Comparison of ENCODE assay signal across 18 mouse cellular contexts in genomic region chr9:44580085-44580484, GRCm38 (mm10). TPM values are rescaled to one million over a fixed set of nuclear protein-coding genes. Genes with fewer than 3 reads are reported as not detected.
A peak's percentile ranks its signal among the peaks of the same experiment; 100 is the strongest.
DNase-seq lines count a peak whose midpoint lies in the region; ATAC-seq and TF ChIP-seq lines count a peak whose summit lies in the region.
"Had no signal": no experiment of that assay in that cellular context is flagged by ENCODE, and none has a peak within 500 bp of the region (broad histone marks: within the 10 kb centered on the region; RNA-seq: fewer than 3 reads in every experiment).

No protein-coding gene starts in this region.

- 49% methylated on average over 5 of the region's 5 CpGs for WGBS in heart, embryonic 12.5 days
- 68% methylated on average over 5 of the region's 5 CpGs for WGBS in heart, embryonic 10.5 days
- WGBS in liver, embryonic 16.5 days (ENCODE audit: insufficient replicate concordance), result 23% methylated on average over 5 of the region's 5 CpGs
- WGBS in forebrain, embryonic 11.5 days, result 92% methylated on average over 5 of the region's 5 CpGs

- TF ChIP-seq CTCF in MEL (IDR thresholded peaks at IDR 0.05 in 2 of 3, conservative IDR thresholded peaks at IDR 0.05 in 1 of 3; ENCODE audit: control insufficient read depth in 1 of 3, insufficient read depth in 1 of 3, low read depth in 2 of 3, low read length in 3 of 3, poor library complexity in 1 of 3, severe bottlenecking in 1 of 3), result no peak

- H3K9me3 ChIP-seq in heart, embryonic 12.5 days (replicated peaks), result peaks cover 9% of the 10 kb centered on the region; the same call in 1 of the 2 replicates
- no peaks in the 10 kb centered on the region for H3K9me3 ChIP-seq in heart, embryonic 10.5 days
- H3K9me3 ChIP-seq in MEL (replicated peaks; ENCODE audit: insufficient read depth, low read length), result no peaks in the 10 kb centered on the region
- peaks cover 10% of the 10 kb centered on the region; the same call in 1 of the 2 replicates for H3K9me3 ChIP-seq in liver, embryonic 16.5 days (replicated peaks; ENCODE audit: control insufficient read depth, low read length)
- H3K9me3 ChIP-seq in forebrain, embryonic 11.5 days (ENCODE audit: control insufficient read depth, low read length), result peaks cover 5% of the 10 kb centered on the region; the same call in 1 of the 2 replicates
- H3K9me3 ChIP-seq: neural tube, embryonic 13.5 days had no signal

- no peak overlapping the region for H3K27ac ChIP-seq in heart, embryonic 12.5 days (ENCODE audit: poor library complexity, severe bottlenecking)
- H3K27ac ChIP-seq in heart, embryonic 10.5 days, result no peak overlapping the region
- H3K27ac ChIP-seq in MEL (ENCODE audit: control insufficient read depth, low read depth, low read length), result peak overlapping the region; percentile 29; the same call in 1 of the 2 replicates
- peak overlapping the region; percentile 81 for H3K27ac ChIP-seq in liver, embryonic 16.5 days (ENCODE audit: low read length)
- H3K27ac ChIP-seq in forebrain, embryonic 11.5 days (ENCODE audit: low read depth, low read length), result no peak overlapping the region
- H3K27ac ChIP-seq: embryonic facial prominence, embryonic 13.5 days; forebrain, embryonic 12.5 days; hindbrain, postnatal 0 days; limb, embryonic 10.5 days; midbrain, embryonic 10.5 days; neural tube, embryonic 13.5 days had no signal

- TF ChIP-seq RAD21 in MEL (IDR thresholded peaks at IDR 0.05; ENCODE audit: low read depth, low read length), result no peak

- peak; percentile 55 to 75; a peak in 3 of 4 replicates for TF ChIP-seq EP300 in MEL (IDR thresholded peaks at IDR 0.05; ENCODE audit: low read depth in 1 of 2, low read length in 2 of 2)

- intact Hi-C loops in left cerebral cortex, postnatal 14 days (cut with DNase I), result loop anchor here (5.0 kb wide), 1 partner anchor 58 kb away; no protein-coding TSS in a partner anchor

- TF ChIP-seq POLR2A in MEL (IDR thresholded peaks at IDR 0.05; ENCODE audit: control insufficient read depth in 1 of 2, insufficient read depth in 1 of 2, low read depth in 1 of 2, low read length in 2 of 2, poor library complexity in 1 of 2), result no peak

- H3K9ac ChIP-seq in heart, embryonic 12.5 days, result no peak overlapping the region
- H3K9ac ChIP-seq in MEL (ENCODE audit: control insufficient read depth, low read depth, low read length, poor library complexity, severe bottlenecking), result no peak overlapping the region
- peak overlapping the region; percentile 26 for H3K9ac ChIP-seq in liver, embryonic 16.5 days (ENCODE audit: low read depth, low read length)
- no peak overlapping the region for H3K9ac ChIP-seq in forebrain, embryonic 11.5 days (ENCODE audit: low read length)
- H3K9ac ChIP-seq: embryonic facial prominence, embryonic 13.5 days; forebrain, embryonic 12.5 days; neural tube, embryonic 13.5 days had no signal

- peaks cover 10% of the 10 kb centered on the region for H3K4me1 ChIP-seq in heart, embryonic 12.5 days (replicated peaks)
- peaks cover 12% of the 10 kb centered on the region for H3K4me1 ChIP-seq in heart, embryonic 10.5 days
- H3K4me1 ChIP-seq in MEL (ENCODE audit: control insufficient read depth in 1 of 2, insufficient read depth in 2 of 2, low read length in 2 of 2), result peaks cover 5 to 11% of the 10 kb centered on the region in 2 experiments; a peak in 3 of 4 replicates
- peaks cover 25% of the 10 kb centered on the region for H3K4me1 ChIP-seq in liver, embryonic 16.5 days (ENCODE audit: control insufficient read depth, low read depth, low read length)
- no peaks in the 10 kb centered on the region for H3K4me1 ChIP-seq in forebrain, embryonic 11.5 days (replicated peaks; ENCODE audit: control insufficient read depth, insufficient read depth, low read length)
- H3K4me1 ChIP-seq: embryonic facial prominence, embryonic 13.5 days; forebrain, embryonic 12.5 days; midbrain, embryonic 10.5 days; neural tube, embryonic 13.5 days had no signal

- H3K79me2 ChIP-seq in MEL (ENCODE audit: control insufficient read depth, insufficient read depth, low read length, poor library complexity), result no peaks in the 10 kb centered on the region

- no peaks in the 10 kb centered on the region for H3K27me3 ChIP-seq in heart, embryonic 12.5 days (replicated peaks)
- no peaks in the 10 kb centered on the region for H3K27me3 ChIP-seq in heart, embryonic 10.5 days (ENCODE audit: insufficient read depth, poor library complexity, severe bottlenecking)
- H3K27me3 ChIP-seq in MEL (ENCODE audit: control insufficient read depth in 1 of 2, insufficient read depth in 2 of 2, low read length in 2 of 2), result no peaks in the 10 kb centered on the region
- H3K27me3 ChIP-seq in liver, embryonic 16.5 days (ENCODE audit: control insufficient read depth, insufficient read depth, low read depth, low read length), result no peaks in the 10 kb centered on the region
- H3K27me3 ChIP-seq in forebrain, embryonic 11.5 days (ENCODE audit: control insufficient read depth, insufficient read depth, low read length), result no peaks in the 10 kb centered on the region
- H3K27me3 ChIP-seq: embryonic facial prominence, embryonic 13.5 days; forebrain, embryonic 12.5 days; neural tube, embryonic 13.5 days had no signal

- H3K36me3 ChIP-seq in heart, embryonic 12.5 days, result no peaks in the 10 kb centered on the region
- no peaks in the 10 kb centered on the region for H3K36me3 ChIP-seq in heart, embryonic 10.5 days
- peaks cover 0 to 12% of the 10 kb centered on the region in 2 experiments; a peak in 2 of 4 replicates for H3K36me3 ChIP-seq in MEL (ENCODE audit: control insufficient read depth in 1 of 2, insufficient read depth in 2 of 2, low read length in 2 of 2)
- no peaks in the 10 kb centered on the region for H3K36me3 ChIP-seq in liver, embryonic 16.5 days (ENCODE audit: control insufficient read depth, insufficient read depth)
- no peaks in the 10 kb centered on the region for H3K36me3 ChIP-seq in forebrain, embryonic 11.5 days (ENCODE audit: control insufficient read depth, insufficient read depth, low read length)
- H3K36me3 ChIP-seq: embryonic facial prominence, embryonic 13.5 days; forebrain, embryonic 12.5 days; limb, embryonic 10.5 days; midbrain, embryonic 10.5 days; neural tube, embryonic 13.5 days had no signal

- no peak overlapping the region for H3K4me3 ChIP-seq in heart, embryonic 12.5 days
- H3K4me3 ChIP-seq in heart, embryonic 10.5 days, result no peak overlapping the region
- no peak overlapping the region; a peak in 1 of 4 replicates for H3K4me3 ChIP-seq in MEL (ENCODE audit: control insufficient read depth in 1 of 2, insufficient read depth in 1 of 2, low read depth in 2 of 2, low read length in 2 of 2)
- H3K4me3 ChIP-seq in liver, embryonic 16.5 days (ENCODE audit: low read depth, low read length), result peak overlapping the region; percentile 43
- no peak overlapping the region for H3K4me3 ChIP-seq in forebrain, embryonic 11.5 days (ENCODE audit: low read depth, low read length)
- H3K4me3 ChIP-seq: embryonic facial prominence, embryonic 13.5 days; forebrain, embryonic 12.5 days; limb, embryonic 10.5 days; midbrain, embryonic 10.5 days; neural tube, embryonic 13.5 days had no signal

- DNase-seq in heart, embryonic 10.5 days (ENCODE audit: low spot score), result no peak
- peak; percentile 69 for DNase-seq in MEL (ENCODE audit: low read depth, low spot score)
- no peak for DNase-seq in forebrain, embryonic 11.5 days (ENCODE audit: low spot score)
- no peak for DNase-seq in left cerebral cortex, postnatal 14 days (ENCODE audit: low spot score in 2 of 2)
- no peak for DNase-seq in cerebellum, adult 9-11 months
- DNase-seq: adrenal gland, adult 2 months; cerebellum, adult 18-20 months; gastrocnemius, postnatal 36 days; right cerebral cortex, postnatal 14 days had no signal

- no peak for ATAC-seq in heart, embryonic 12.5 days (ENCODE audit: insufficient number of reproducible peaks, low FRiP score)
- ATAC-seq in erythroid progenitor cell, adult 5-6 weeks (replicated peaks; ENCODE audit: low FRiP score, poor library complexity, severe bottlenecking), result peak; percentile 91
- ATAC-seq in liver, embryonic 16.5 days (ENCODE audit: low read depth), result peak; percentile 94
- ATAC-seq in forebrain, embryonic 11.5 days (replicated peaks; ENCODE audit: low FRiP score), result no peak
- ATAC-seq: hindbrain, postnatal 0 days had no signal

- H3K4me2 ChIP-seq in heart, embryonic 12.5 days, result 0 out of 2 replicates have a peak overlapping the region, but pooled peaks have one; percentile 43
- peak overlapping the region; percentile 64 for H3K4me2 ChIP-seq in liver, embryonic 16.5 days (ENCODE audit: low read depth, low read length)
- H3K4me2 ChIP-seq in forebrain, embryonic 11.5 days (ENCODE audit: low read depth, low read length, severe bottlenecking), result no peak overlapping the region
- H3K4me2 ChIP-seq: forebrain, embryonic 12.5 days; neural tube, embryonic 13.5 days had no signal

TF ChIP-seq in MEL, 35 proteins besides CTCF, POLR2A, EP300 and RAD21 (continues in another document):
- TF ChIP-seq HCFC1 (IDR thresholded peaks at IDR 0.05; ENCODE audit: low read depth, low read length), result 0 out of 2 replicates have a peak, but pooled peaks have one; percentile 15

RNA-seq across cellular contexts. Expression of gene Cxcr5, which starts 18.4 kb away (rescaled TPM):
- not detected in 2 replicates for polyA plus RNA-seq in heart, embryonic 12.5 days (2016; fragmentation: Nextera tagmentation; extraction: Ambion mirVana)
- not detected in 2 replicates for polyA plus RNA-seq in heart, embryonic 10.5 days (2016; fragmentation: Nextera tagmentation; extraction: Ambion mirVana)
- total RNA-seq in MEL (2012; rRNA removed), result not detected in 2 replicates
- under 1 TPM in 1 of 2 experiments, not detected in 1; 0.18 TPM for polyA plus RNA-seq in MEL (2012; ENCODE audit: insufficient read depth in 1 of 2, insufficient read length in 2 of 2, low read depth in 1 of 2, low replicate concordance in 2 of 2, missing spikeins in 1 of 2)
- total RNA-seq in erythroid progenitor cell, adult 5-6 weeks (2015; ENCODE audit: low replicate concordance), result 0.42 and 1.4 TPM in 2 replicates
- 1.8 TPM in 1 of 2 replicates, not detected in the other for total RNA-seq in erythroid progenitor cell, adult 5-6 weeks (2017; ENCODE audit: low replicate concordance)
- 0.14 TPM in 1 of 2 replicates, not detected in the other for polyA plus RNA-seq in liver, embryonic 16.5 days (2015; fragmentation: Nextera tagmentation; extraction: Ambion mirVana)
- 0.09 TPM in 1 of 2 replicates, not detected in the other for polyA plus RNA-seq in forebrain, embryonic 11.5 days (2014; fragmentation: Nextera tagmentation; extraction: Ambion mirVana)
- total RNA-seq in left cerebral cortex, postnatal 14 days (2021), result not detected
- total RNA-seq: gastrocnemius, postnatal 36 days; hindbrain, postnatal 0 days had no signal
- polyA plus RNA-seq: hindbrain, postnatal 0 days; limb, embryonic 10.5 days; midbrain, embryonic 10.5 days; neural tube, embryonic 13.5 days had no signal

RNA-seq across cellular contexts. Expression of gene Ddx6, which starts 24.6 kb away (rescaled TPM):
- polyA plus RNA-seq in heart, embryonic 12.5 days (2016; fragmentation: Nextera tagmentation; extraction: Ambion mirVana), result 12.4 and 13.5 TPM in 2 replicates
- 12.6 and 12.7 TPM in 2 replicates for polyA plus RNA-seq in heart, embryonic 10.5 days (2016; fragmentation: Nextera tagmentation; extraction: Ambion mirVana)
- total RNA-seq in MEL (2012; rRNA removed), result 35.9 and 44.6 TPM in 2 replicates
- polyA plus RNA-seq in MEL (2012; ENCODE audit: insufficient read depth in 1 of 2, insufficient read length in 2 of 2, low read depth in 1 of 2, low replicate concordance in 2 of 2, missing spikeins in 1 of 2), result 10 to 100 TPM; 41.9 to 96.5 TPM
- total RNA-seq in erythroid progenitor cell, adult 5-6 weeks (2015; ENCODE audit: low replicate concordance), result 40.0 and 59.5 TPM in 2 replicates
- total RNA-seq in erythroid progenitor cell, adult 5-6 weeks (2017; ENCODE audit: low replicate concordance), result 79.5 and 91.5 TPM in 2 replicates
- 4.5 and 5.5 TPM in 2 replicates for polyA plus RNA-seq in liver, embryonic 16.5 days (2015; fragmentation: Nextera tagmentation; extraction: Ambion mirVana)
- 16.2 and 17.2 TPM in 2 replicates for polyA plus RNA-seq in forebrain, embryonic 11.5 days (2014; fragmentation: Nextera tagmentation; extraction: Ambion mirVana)
- 100 to 1,000 TPM; 110 to 112 TPM for total RNA-seq in left cerebral cortex, postnatal 14 days (2021)

Comparison
In these comparisons a context has a peak if more than half of its experiments do, and no peak if none do; other contexts are left out.
1. ATAC-seq: peak in erythroid progenitor cell, adult 5-6 weeks (single experiment) and liver, embryonic 16.5 days (single experiment); none in heart, embryonic 12.5 days (single experiment) and forebrain, embryonic 11.5 days (single experiment).
2. H3K27ac ChIP-seq: peak in MEL (single experiment) and liver, embryonic 16.5 days (single experiment); none in heart, embryonic 12.5 days (single experiment), heart, embryonic 10.5 days (single experiment) and forebrain, embryonic 11.5 days (single experiment).